Mouse (Mus musculus): ENCODE results near the gene Aurka. TPM values are rescaled to one million over a fixed set of nuclear protein-coding genes. Genes with fewer than 3 reads are reported as not detected.

Gene Aurka
- total RNA-seq (2021), result 1 to 10 TPM; 1.8 to 2.1 TPM
- long read RNA-seq, experiment 1, partial matches to known transcripts, result 0 of 1 reads
- long read RNA-seq, experiment 1, other reads (novel, unspliced or antisense), result 0 of 1 reads
- long read RNA-seq, experiment 2, partial matches to known transcripts, result 0 of 4 reads
- long read RNA-seq, experiment 2, other reads (novel, unspliced or antisense), result 0 of 4 reads

- DNase-seq (ENCODE audit: low spot score in 2 of 2), result peak; percentile 96 to 97
- intact Hi-C loops (cut with DNase I), result loop anchor here (2.0 kb wide), 1 partner anchor 70 kb away; the partner anchor contains the start of gene Rtf2
Observed at GRCm38 (mm10) chr2:172370411-172371223, at the start of gene Aurka, which contains the start of gene Cstf1. Aurka (minus strand) TSS chr2:172370535. Cstf1 (plus strand) TSS chr2:172370681.

- intact Hi-C loops (cut with DNase I), result no loop called here
- DNase-seq (ENCODE audit: low spot score in 2 of 2), result no peak
Observed at GRCm38 (mm10) chr2:172418208-172418607, 47.9 kb upstream of the Aurka start.

GRCm38 (mm10) chr2:172416876-172417275, 46.5 kb upstream of the Aurka start:
- intact Hi-C loops (cut with DNase I), result no loop called here
- DNase-seq (ENCODE audit: low spot score in 2 of 2), result no peak

GRCm38 (mm10) chr2:172416218-172416617, 45.9 kb upstream of the Aurka start:
- DNase-seq (ENCODE audit: low spot score in 2 of 2), result no peak
- intact Hi-C loops (cut with DNase I), result no loop called here

- intact Hi-C loops (cut with DNase I), result no loop called here
- DNase-seq (ENCODE audit: low spot score in 2 of 2), result no peak
Observed at GRCm38 (mm10) chr2:172413894-172414293, 43.6 kb upstream of the Aurka start.

- intact Hi-C loops (cut with DNase I), result no loop called here
- no peak for DNase-seq (ENCODE audit: low spot score in 2 of 2)
Observed at GRCm38 (mm10) chr2:172413273-172413672, 42.9 kb upstream of the Aurka start.

- intact Hi-C loops (cut with DNase I), result no loop called here
- peak in 1 of 2 experiments; percentile 28 for DNase-seq (ENCODE audit: low spot score in 2 of 2)
Observed at GRCm38 (mm10) chr2:172412454-172412853, 42.1 kb upstream of the Aurka start.

- peak in 1 of 2 experiments; percentile 34 for DNase-seq (ENCODE audit: low spot score in 2 of 2)
- intact Hi-C loops (cut with DNase I), result no loop called here
Observed at GRCm38 (mm10) chr2:172411091-172411490, 40.8 kb upstream of the Aurka start.

GRCm38 (mm10) chr2:172410686-172411085, 40.4 kb upstream of the Aurka start:
- intact Hi-C loops (cut with DNase I), result no loop called here
- DNase-seq (ENCODE audit: low spot score in 2 of 2), result no peak

- DNase-seq (ENCODE audit: low spot score in 2 of 2), result no peak
- intact Hi-C loops (cut with DNase I), result no loop called here
Observed at GRCm38 (mm10) chr2:172407499-172407898, 37.2 kb upstream of the Aurka start.

- intact Hi-C loops (cut with DNase I), result no loop called here
- no peak for DNase-seq (ENCODE audit: low spot score in 2 of 2)
Observed at GRCm38 (mm10) chr2:172406173-172406572, 35.8 kb upstream of the Aurka start.

- intact Hi-C loops (cut with DNase I), result no loop called here
- DNase-seq (ENCODE audit: low spot score in 2 of 2), result no peak
Observed at GRCm38 (mm10) chr2:172405011-172405410, 34.7 kb upstream of the Aurka start.

- intact Hi-C loops (cut with DNase I), result no loop called here
- DNase-seq (ENCODE audit: low spot score in 2 of 2), result no peak
Observed at GRCm38 (mm10) chr2:172404239-172404638, 33.9 kb upstream of the Aurka start.

GRCm38 (mm10) chr2:172401116-172401825, 30.9 kb upstream of the Aurka start:
- DNase-seq (ENCODE audit: low spot score in 2 of 2), result peak in 1 of 2 experiments; percentile 31
- intact Hi-C loops (cut with DNase I), result no loop called here

- intact Hi-C loops (cut with DNase I), result no loop called here
Observed at GRCm38 (mm10) chr2:172399901-172400300, 29.6 kb upstream of the Aurka start.

GRCm38 (mm10) chr2:172395961-172396360, 25.6 kb upstream of the Aurka start:
- no peak for DNase-seq (ENCODE audit: low spot score in 2 of 2)

More at GRCm38 (mm10) chr2:172399901-172400300, 29.6 kb upstream of the Aurka start:
- DNase-seq (ENCODE audit: low spot score in 2 of 2), result no peak

GRCm38 (mm10) chr2:172394671-172395070, 24.3 kb upstream of the Aurka start:
- DNase-seq (ENCODE audit: low spot score in 2 of 2), result no peak
- intact Hi-C loops (cut with DNase I), result no loop called here

More at GRCm38 (mm10) chr2:172395961-172396360, 25.6 kb upstream of the Aurka start:
- intact Hi-C loops (cut with DNase I), result no loop called here

GRCm38 (mm10) chr2:172394052-172394392, 23.7 kb upstream of the Aurka start:
- no peak for DNase-seq (ENCODE audit: low spot score in 2 of 2)
- intact Hi-C loops (cut with DNase I), result no loop called here

- no peak for DNase-seq (ENCODE audit: low spot score in 2 of 2)
- intact Hi-C loops (cut with DNase I), result no loop called here
Observed at GRCm38 (mm10) chr2:172393391-172394051, 23.2 kb upstream of the Aurka start, which contains the start of gene Cass4. Cass4 (plus strand) TSS chr2:172393794.

Data from left cerebral cortex, postnatal 14 days (tissue).